Mouse (Mus musculus) CD4-positive naive resting alpha-beta T cell, adult 57 days (primary cell): ENCODE data around the gene Kif16b. TPM values are rescaled to one million over a fixed set of nuclear protein-coding genes. Genes with fewer than 3 reads are reported as not detected.

Experiments
- total RNA-seq: library from RNA; stranded (reverse); gene quantifications from one replicate; pipeline ENCODE4 v1.2.4, GENCODE M21; 2023

Gene Kif16b
- 29.1 TPM for total RNA-seq

GRCm38 (mm10) chr2:142900862-142901805, at the start of gene Kif16b:
Kif16b (minus strand) TSS chr2:142901531.

Other genes starting within 250 kb of the Kif16b start
- gene Snrpb2, start 161.5 kb upstream of the Kif16b start, total RNA-seq: 53.0 TPM
- gene Otor, start 176.9 kb upstream of the Kif16b start, total RNA-seq: not detected